Mouse (Mus musculus): ENCODE results near the gene Tmem30a. TPM values are rescaled to one million over a fixed set of nuclear protein-coding genes. Genes with fewer than 3 reads are reported as not detected.

The Tmem30a gene
- total and polyA plus RNA-seq, 3 experiments, result 49.5 to 81.2 (median 77.6) TPM

DNA sequence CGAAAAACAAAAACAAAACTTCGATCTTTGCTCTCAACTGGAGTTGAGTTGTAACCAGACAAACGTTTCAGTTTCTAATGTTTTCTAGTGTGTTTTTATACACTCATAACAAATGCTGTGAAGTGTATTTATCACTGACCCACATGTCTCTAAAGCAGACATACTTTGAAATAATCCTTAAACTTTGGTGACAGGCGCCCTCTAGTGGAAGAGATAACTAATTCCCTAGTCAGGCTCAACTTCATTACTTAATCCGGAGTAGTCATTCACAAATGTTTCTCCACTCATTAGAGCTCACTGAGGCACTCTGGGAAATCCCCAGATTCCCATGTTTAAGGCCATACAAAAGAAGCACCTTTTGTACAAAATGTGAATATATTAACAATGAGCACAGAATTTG is 70.2 kb downstream of the Tmem30a start:
- Histone ChIP-seq H3K27me3 (ENCODE audit: insufficient read depth, low read length) (peaks cover 22% of the 10 kb centered on the region), H3K4me3 (ENCODE audit: low read depth, low read length) (no peak overlapping the region), H3K4me1 (ENCODE audit: insufficient read depth, low read depth, low read length) (no peaks in the 10 kb centered on the region), H3K36me3 (replicated peaks) (no peaks in the 10 kb centered on the region), H3K9me3 (replicated peaks) (no peaks in the 10 kb centered on the region)
- ATAC-seq (ENCODE audit: extremely low read depth, insufficient number of reproducible peaks, low FRiP score, poor library complexity, severe bottlenecking) (no peak), DNase-seq (ENCODE audit: low spot score) (peak; percentile 29)
- TF ChIP-seq TAL1 (conservative IDR thresholded peaks at IDR 0.05; ENCODE audit: low read depth, low read length), result no peak
- no peak for TF ChIP-seq GATA2 (IDR thresholded peaks at IDR 0.05; ENCODE audit: borderline replicate concordance, low read depth, low read length)
- no peak for TF ChIP-seq CTCF (IDR thresholded peaks at IDR 0.05; ENCODE audit: low read depth, low read length)
- no peak for TF ChIP-seq POLR2AphosphoS5 (IDR thresholded peaks at IDR 0.05; ENCODE audit: insufficient replicate concordance, low read depth, low read length)
- TF ChIP-seq GATA1 (IDR thresholded peaks at IDR 0.05; ENCODE audit: borderline replicate concordance, low read length), result no peak

DNA sequence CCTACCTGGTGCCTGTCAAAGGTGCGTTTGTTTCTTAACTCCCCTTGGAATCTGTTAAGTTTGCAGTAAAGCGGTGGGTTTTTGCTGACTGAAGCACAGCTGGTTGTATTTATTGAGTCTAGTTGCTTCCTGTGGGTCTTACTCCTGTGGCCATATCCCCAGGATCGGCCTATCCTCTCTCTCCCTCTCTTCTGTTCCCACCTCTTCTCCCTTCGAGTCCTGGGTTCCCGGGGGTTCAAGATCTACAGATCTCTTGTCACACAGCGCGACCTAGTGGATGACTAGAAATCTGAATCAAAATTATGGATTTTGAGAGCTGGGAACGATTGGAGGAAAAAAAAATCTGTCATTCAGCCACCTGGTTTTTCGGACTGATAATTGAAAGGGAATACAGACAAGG is 72.3 kb downstream of the Tmem30a start:
- no peak for ATAC-seq (ENCODE audit: extremely low read depth, insufficient number of reproducible peaks, low FRiP score, poor library complexity, severe bottlenecking)
- Histone ChIP-seq H3K4me3 (ENCODE audit: low read depth, low read length) (no peak overlapping the region), H3K9me3 (replicated peaks) (no peaks in the 10 kb centered on the region), H3K4me1 (ENCODE audit: insufficient read depth, low read depth, low read length) (no peaks in the 10 kb centered on the region), H3K27me3 (ENCODE audit: insufficient read depth, low read length) (peaks cover 28% of the 10 kb centered on the region), H3K36me3 (replicated peaks) (no peaks in the 10 kb centered on the region)
- DNase-seq (ENCODE audit: low spot score), result no peak
- TF ChIP-seq GATA1 (IDR thresholded peaks at IDR 0.05; ENCODE audit: borderline replicate concordance, low read length) (no peak), CTCF (IDR thresholded peaks at IDR 0.05; ENCODE audit: low read depth, low read length) (no peak), GATA2 (IDR thresholded peaks at IDR 0.05; ENCODE audit: borderline replicate concordance, low read depth, low read length) (no peak), POLR2AphosphoS5 (IDR thresholded peaks at IDR 0.05; ENCODE audit: insufficient replicate concordance, low read depth, low read length) (no peak), TAL1 (conservative IDR thresholded peaks at IDR 0.05; ENCODE audit: low read depth, low read length) (no peak)

DNA sequence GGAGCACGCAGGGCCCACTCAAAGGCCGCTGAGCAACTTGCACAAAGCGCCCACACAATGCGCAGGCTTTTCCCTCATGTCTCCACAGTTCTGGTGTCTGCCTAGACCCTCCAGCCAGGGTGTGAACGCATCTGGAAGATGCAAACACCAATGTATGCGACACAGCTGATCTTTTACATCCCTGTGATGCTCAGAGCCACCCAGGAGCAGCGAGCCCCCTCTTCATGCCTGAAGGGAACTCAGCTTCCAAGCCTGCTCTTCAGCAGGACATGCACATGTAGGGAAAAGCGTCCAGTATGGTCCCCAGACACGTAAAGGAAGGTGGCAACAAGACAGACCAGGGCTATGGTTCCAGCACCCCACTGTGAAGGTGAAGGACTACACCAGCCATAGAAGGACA is 73.2 kb downstream of the Tmem30a start:
- ATAC-seq (ENCODE audit: extremely low read depth, insufficient number of reproducible peaks, low FRiP score, poor library complexity, severe bottlenecking), result no peak
- no peak overlapping the region for H3K4me3 ChIP-seq (ENCODE audit: low read depth, low read length)
- H3K36me3 ChIP-seq (replicated peaks), result no peaks in the 10 kb centered on the region
- no peak for DNase-seq (ENCODE audit: low spot score)
- H3K27me3 ChIP-seq (ENCODE audit: insufficient read depth, low read length), result peaks cover 30% of the 10 kb centered on the region
- no peaks in the 10 kb centered on the region for H3K9me3 ChIP-seq (replicated peaks)
- TF ChIP-seq POLR2AphosphoS5 (IDR thresholded peaks at IDR 0.05; ENCODE audit: insufficient replicate concordance, low read depth, low read length) (no peak), GATA1 (IDR thresholded peaks at IDR 0.05; ENCODE audit: borderline replicate concordance, low read length) (no peak), GATA2 (IDR thresholded peaks at IDR 0.05; ENCODE audit: borderline replicate concordance, low read depth, low read length) (no peak), CTCF (IDR thresholded peaks at IDR 0.05; ENCODE audit: low read depth, low read length) (no peak), TAL1 (conservative IDR thresholded peaks at IDR 0.05; ENCODE audit: low read depth, low read length) (no peak)
- no peaks in the 10 kb centered on the region for H3K4me1 ChIP-seq (ENCODE audit: insufficient read depth, low read depth, low read length)

DNA sequence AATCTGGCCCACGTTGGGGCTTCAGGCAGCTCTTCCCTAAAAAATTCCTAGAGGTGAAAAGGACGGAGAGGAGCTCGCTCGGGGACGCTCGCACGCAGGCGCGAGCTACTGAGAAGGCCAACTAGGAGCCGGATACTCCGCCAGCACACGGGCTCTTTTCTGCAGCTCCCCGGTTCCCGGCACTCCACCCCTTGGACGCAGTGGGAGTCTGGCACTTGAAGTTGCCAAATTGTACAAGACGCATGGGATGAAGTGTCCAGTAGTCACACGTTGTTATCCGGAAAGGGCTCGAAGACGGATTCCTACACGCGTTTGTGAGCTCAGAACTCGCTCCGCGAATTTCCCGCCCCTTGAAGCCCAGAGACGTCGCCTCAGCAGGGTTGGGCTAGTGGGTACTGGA is 73.9 kb downstream of the Tmem30a start:
- Histone ChIP-seq H3K4me1 (ENCODE audit: insufficient read depth, low read depth, low read length) (no peaks in the 10 kb centered on the region), H3K27me3 (ENCODE audit: insufficient read depth, low read length) (peaks cover 32% of the 10 kb centered on the region), H3K9me3 (replicated peaks) (no peaks in the 10 kb centered on the region), H3K36me3 (replicated peaks) (no peaks in the 10 kb centered on the region), H3K4me3 (ENCODE audit: low read depth, low read length) (no peak overlapping the region)
- TF ChIP-seq GATA2 (IDR thresholded peaks at IDR 0.05; ENCODE audit: borderline replicate concordance, low read depth, low read length) (no peak), GATA1 (IDR thresholded peaks at IDR 0.05; ENCODE audit: borderline replicate concordance, low read length) (no peak), POLR2AphosphoS5 (IDR thresholded peaks at IDR 0.05; ENCODE audit: insufficient replicate concordance, low read depth, low read length) (no peak), TAL1 (conservative IDR thresholded peaks at IDR 0.05; ENCODE audit: low read depth, low read length) (no peak), CTCF (IDR thresholded peaks at IDR 0.05; ENCODE audit: low read depth, low read length) (no peak)
- no peak for DNase-seq (ENCODE audit: low spot score)
- no peak for ATAC-seq (ENCODE audit: extremely low read depth, insufficient number of reproducible peaks, low FRiP score, poor library complexity, severe bottlenecking)

Other genes starting within 250 kb of the Tmem30a start
- 0.45 TPM in 1 of 2 replicates, not detected in the other for gene Col12a1, start 74.7 kb downstream of the Tmem30a start, total RNA-seq (2014; fragmentation: Nextera tagmentation)
- gene Col12a1, start 74.7 kb downstream of the Tmem30a start, total RNA-seq (2017), result 0.06 and 0.33 TPM in 2 replicates
- gene Col12a1, start 74.7 kb downstream of the Tmem30a start, polyA plus RNA-seq (2012), result 0.04 and 0.08 TPM in 2 replicates
- gene Cox7a2, start 33.6 kb downstream of the Tmem30a start, total RNA-seq (2014; fragmentation: Nextera tagmentation), result 64.5 and 64.9 TPM in 2 replicates
- gene Cox7a2, start 33.6 kb downstream of the Tmem30a start, total RNA-seq (2017), result 225 and 263 TPM in 2 replicates
- gene Cox7a2, start 33.6 kb downstream of the Tmem30a start, polyA plus RNA-seq (2012), result 16.9 and 19.3 TPM in 2 replicates
- gene Filip1, start 219.3 kb upstream of the Tmem30a start, total RNA-seq (2014; fragmentation: Nextera tagmentation), result 0.24 TPM in 1 of 2 replicates, not detected in the other
- 0.11 and 0.12 TPM in 2 replicates for gene Filip1, start 219.3 kb upstream of the Tmem30a start, total RNA-seq (2017)
- gene Filip1, start 219.3 kb upstream of the Tmem30a start, polyA plus RNA-seq (2012), result 0.01 TPM in 1 of 2 replicates, not detected in the other

Data from G1E (cell line).